Mouse (Mus musculus): ENCODE measurements around the gene Foxk1. TPM values are rescaled to one million over a fixed set of nuclear protein-coding genes. Genes with fewer than 3 reads are reported as not detected.

Gene Foxk1
- total RNA-seq, 2 experiments from 2014 or later, result 16.8 to 19.0 TPM

GRCm38 (mm10) chr5:142416070-142416775 lies 14.9 kb downstream of the Foxk1 start:
- intact Hi-C loops (cut with DNase I), result no loop called here

GRCm38 (mm10) chr5:142417104-142417503 lies 15.8 kb downstream of the Foxk1 start:
- intact Hi-C loops (cut with DNase I), result no loop called here
- no peak for DNase-seq

More at GRCm38 (mm10) chr5:142416070-142416775, 14.9 kb downstream of the Foxk1 start:
- DNase-seq, result no peak

GRCm38 (mm10) chr5:142417876-142418275 lies 16.6 kb downstream of the Foxk1 start:
- DNase-seq, result no peak
- intact Hi-C loops (cut with DNase I), result no loop called here

GRCm38 (mm10) chr5:142418419-142418818 lies 17.1 kb downstream of the Foxk1 start:
- intact Hi-C loops (cut with DNase I), result no loop called here

GRCm38 (mm10) chr5:142420317-142420716 lies 19.0 kb downstream of the Foxk1 start:
- DNase-seq, result no peak
- intact Hi-C loops (cut with DNase I), result no loop called here

More at GRCm38 (mm10) chr5:142418419-142418818, 17.1 kb downstream of the Foxk1 start:
- no peak for DNase-seq

GRCm38 (mm10) chr5:142420920-142421319 lies 19.6 kb downstream of the Foxk1 start:
- intact Hi-C loops (cut with DNase I), result no loop called here

GRCm38 (mm10) chr5:142421886-142422285 lies 20.6 kb downstream of the Foxk1 start:
- intact Hi-C loops (cut with DNase I), result no loop called here
- no peak for DNase-seq

More at GRCm38 (mm10) chr5:142420920-142421319, 19.6 kb downstream of the Foxk1 start:
- no peak for DNase-seq

- no peak for DNase-seq
- intact Hi-C loops (cut with DNase I), result no loop called here
These were observed 21.8 kb downstream of the Foxk1 start for GRCm38 (mm10) chr5:142423141-142423540.

- no peak for DNase-seq
These were observed 22.4 kb downstream of the Foxk1 start for GRCm38 (mm10) chr5:142423701-142424100.

GRCm38 (mm10) chr5:142424627-142425349 lies 23.5 kb downstream of the Foxk1 start:
- peak; percentile 86 to 89 for DNase-seq
- intact Hi-C loops (cut with DNase I), result no loop called here

More at GRCm38 (mm10) chr5:142423701-142424100, 22.4 kb downstream of the Foxk1 start:
- intact Hi-C loops (cut with DNase I), result no loop called here

- no peak for DNase-seq
- intact Hi-C loops (cut with DNase I), result no loop called here
These were observed 25.2 kb downstream of the Foxk1 start for GRCm38 (mm10) chr5:142426476-142426875.

- no peak for DNase-seq
- intact Hi-C loops (cut with DNase I), result no loop called here
These were observed 26.6 kb downstream of the Foxk1 start for GRCm38 (mm10) chr5:142427876-142428275.

GRCm38 (mm10) chr5:142428691-142429090 lies 27.4 kb downstream of the Foxk1 start:
- DNase-seq, result no peak
- intact Hi-C loops (cut with DNase I), result no loop called here

GRCm38 (mm10) chr5:142431029-142431428 lies 29.7 kb downstream of the Foxk1 start:
- intact Hi-C loops (cut with DNase I), result no loop called here
- DNase-seq, result no peak

- intact Hi-C loops (cut with DNase I), result no loop called here
- no peak for DNase-seq
These were observed 30.6 kb downstream of the Foxk1 start for GRCm38 (mm10) chr5:142431811-142432434.

- intact Hi-C loops (cut with DNase I), result no loop called here
- no peak for DNase-seq
These were observed 31.4 kb downstream of the Foxk1 start for GRCm38 (mm10) chr5:142432695-142433094.

GRCm38 (mm10) chr5:142434052-142434451 lies 32.8 kb downstream of the Foxk1 start:
- DNase-seq, result no peak
- intact Hi-C loops (cut with DNase I), result no loop called here

GRCm38 (mm10) chr5:142435736-142436135 lies 34.4 kb downstream of the Foxk1 start:
- no peak for DNase-seq
- intact Hi-C loops (cut with DNase I), result no loop called here

- intact Hi-C loops (cut with DNase I), result no loop called here
- no peak for DNase-seq
These were observed 37.2 kb downstream of the Foxk1 start for GRCm38 (mm10) chr5:142438380-142438938.

- DNase-seq, result no peak
- intact Hi-C loops (cut with DNase I), result loop anchor here (10.0 kb wide), 3 partner anchors 225 to 1195 kb away; partner anchors contain the start of gene Sdk1
These were observed 38.7 kb downstream of the Foxk1 start for GRCm38 (mm10) chr5:142439911-142440432.
